Mouse (Mus musculus): ENCODE measurements around the gene Ank3.

DNA sequence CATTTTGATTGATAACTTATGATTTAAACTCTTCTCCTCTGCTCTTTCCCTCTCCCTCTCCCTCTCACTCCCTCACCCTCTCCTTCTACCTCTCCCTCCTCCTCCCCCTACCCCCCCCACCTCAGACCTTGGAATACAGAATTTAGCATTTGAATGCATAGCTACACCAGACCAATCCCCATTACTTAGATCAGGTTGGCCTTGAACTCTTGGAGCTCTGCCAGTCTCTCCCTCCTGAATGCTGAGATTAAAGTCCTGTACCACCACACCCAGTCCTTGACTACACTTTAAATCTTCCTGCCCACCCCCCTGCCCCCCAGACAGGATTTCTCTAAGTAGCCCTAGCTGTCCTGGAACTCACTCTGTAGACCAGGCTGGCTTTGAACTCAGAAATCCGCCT is 38.9 kb upstream of the Ank3 start:
- no peak for TF ChIP-seq CTCF (IDR thresholded peaks at IDR 0.05; ENCODE audit: low read depth)
- TF ChIP-seq EP300 (IDR thresholded peaks at IDR 0.05; ENCODE audit: low read depth): no peak
